Mouse (Mus musculus) MEL (cell line): ENCODE measurements around the gene Cdkal1.

Experiments
- CTCF ChIP-seq, 3 experiments: IDR thresholded peaks in 2 of 3; conservative IDR thresholded peaks in 1 of 3; 2 replicates each; pipeline ENCODE4 v1.5.1; 2011 to 2012; ENCODE audit warnings: low read length in 3 of 3, low read depth in 2 of 3, mild to moderate bottlenecking in 2 of 3, improper control_type of control experiment in 1 of 3, inconsistent platforms in 1 of 3, mixed read lengths in 1 of 3, moderate library complexity in 1 of 3; ENCODE audit not compliant: control insufficient read depth in 1 of 3, insufficient read depth in 1 of 3, poor library complexity in 1 of 3, severe bottlenecking in 1 of 3
- EP300 ChIP-seq, 2 experiments: IDR thresholded peaks; 2 replicates each; pipeline ENCODE4 v1.6.1; 2011; ENCODE audit warnings: improper control_type of control experiment in 2 of 2, low read length in 2 of 2, low read depth in 1 of 2, mild to moderate bottlenecking in 1 of 2
- ETS1 ChIP-seq: IDR thresholded peaks from 2 replicates; pipeline ENCODE4 v1.6.1; 2012; ENCODE audit warnings: low read depth, mild to moderate bottlenecking, inconsistent platforms, low read length, improper control_type of control experiment, moderate library complexity
- JUND ChIP-seq: IDR thresholded peaks from 2 replicates; pipeline ENCODE4 v1.6.1; 2011; ENCODE audit warnings: low read depth, mild to moderate bottlenecking, improper control_type of control experiment, low read length
- MAX ChIP-seq: IDR thresholded peaks from 2 replicates; pipeline ENCODE4 v1.6.1; 2011; ENCODE audit warnings: low read length, improper control_type of control experiment
- POLR2A ChIP-seq, 2 experiments: IDR thresholded peaks; 2 replicates each; pipeline ENCODE4 v1.6.1; 2011 to 2012; ENCODE audit warnings: low read length in 2 of 2, mild to moderate bottlenecking in 2 of 2, control low read depth in 1 of 2, improper control_type of control experiment in 1 of 2, low read depth in 1 of 2, moderate library complexity in 1 of 2; ENCODE audit not compliant: control insufficient read depth in 1 of 2, insufficient read depth in 1 of 2, poor library complexity in 1 of 2
- RCOR1 ChIP-seq: IDR thresholded peaks from 2 replicates; pipeline ENCODE4 v1.6.1; 2012; ENCODE audit warnings: low read depth, mild to moderate bottlenecking, inconsistent platforms, low read length, improper control_type of control experiment
- ZC3H11A ChIP-seq: IDR thresholded peaks from 2 replicates; pipeline ENCODE4 v1.6.1; 2012; ENCODE audit warnings: low read depth, mild to moderate bottlenecking, inconsistent platforms, low read length, improper control_type of control experiment

- TF ChIP-seq RCOR1 (no peak), POLR2A (IDR thresholded peaks at IDR 0.05; ENCODE audit: control insufficient read depth in 1 of 2, insufficient read depth in 1 of 2, low read depth in 1 of 2, low read length in 2 of 2, poor library complexity in 1 of 2) (no peak), CTCF (IDR thresholded peaks at IDR 0.05 in 2 of 3, conservative IDR thresholded peaks at IDR 0.05 in 1 of 3; ENCODE audit: control insufficient read depth in 1 of 3, insufficient read depth in 1 of 3, low read depth in 2 of 3, low read length in 3 of 3, poor library complexity in 1 of 3, severe bottlenecking in 1 of 3) (no peak), JUND (no peak), ZC3H11A (no peak), MAX (no peak), EP300 (IDR thresholded peaks at IDR 0.05; ENCODE audit: low read depth in 1 of 2, low read length in 2 of 2) (no peak), ETS1 (no peak)
Observed at GRCm38 (mm10) chr13:29202562-29202961, 652.9 kb downstream of the Cdkal1 start.
